Mouse (Mus musculus) thymus, adult 18-20 months (tissue): ENCODE measurements around the gene Tspan33.
A peak's percentile ranks its signal among the peaks of the same experiment; 100 is the strongest.
"Not testable (repeated sequence)": the region's sequence is repeated elsewhere in the genome, so short reads cannot be mapped to it uniquely, and the experiment has no call there.

ENCODE experiments used
- DNase-seq, 2 experiments: peaks; one replicate each; pipeline ENCODE4 v3.0.0; 2022; ENCODE audit warnings: mixed read lengths in 2 of 2

Gene Tspan33

GRCm38 (mm10) chr6:29693953-29694352 is at the start of gene Tspan33:
TSS of gene Tspan33 (plus strand) at chr6:29694222.
- peak; percentile 76 to 77 for DNase-seq

- peak; percentile 44 to 59 for DNase-seq
Measured at GRCm38 (mm10) chr6:29649494-29650169, 44.4 kb upstream of the Tspan33 start.

GRCm38 (mm10) chr6:29650170-29650549 is 43.9 kb upstream of the Tspan33 start:
- no peak for DNase-seq

GRCm38 (mm10) chr6:29653271-29653670 is 40.8 kb upstream of the Tspan33 start:
- no peak for DNase-seq

GRCm38 (mm10) chr6:29658626-29659475 is 35.2 kb upstream of the Tspan33 start:
- DNase-seq: no peak

- DNase-seq: no peak
Measured at GRCm38 (mm10) chr6:29659964-29660363, 34.1 kb upstream of the Tspan33 start.

- DNase-seq: no peak
Measured at GRCm38 (mm10) chr6:29660662-29661307, 33.2 kb upstream of the Tspan33 start.

GRCm38 (mm10) chr6:29667266-29667665 is 26.8 kb upstream of the Tspan33 start:
- DNase-seq: no peak

GRCm38 (mm10) chr6:29671741-29672140 is 22.3 kb upstream of the Tspan33 start:
- DNase-seq: no peak

GRCm38 (mm10) chr6:29672563-29673411 is 21.2 kb upstream of the Tspan33 start:
- DNase-seq: no peak

- no peak for DNase-seq
Measured at GRCm38 (mm10) chr6:29673739-29674138, 20.3 kb upstream of the Tspan33 start.

- not testable (repeated sequence) for DNase-seq
Measured at GRCm38 (mm10) chr6:29679947-29680550, 14.0 kb upstream of the Tspan33 start.

- no peak for DNase-seq
Measured at GRCm38 (mm10) chr6:29681853-29682252, 12.2 kb upstream of the Tspan33 start.

- no peak for DNase-seq
Measured at GRCm38 (mm10) chr6:29684686-29685085, 9.3 kb upstream of the Tspan33 start.

GRCm38 (mm10) chr6:29685952-29686351 is 8.1 kb upstream of the Tspan33 start:
- no peak for DNase-seq

- no peak for DNase-seq
Measured at GRCm38 (mm10) chr6:29689458-29689857, 4.6 kb upstream of the Tspan33 start.

- no peak for DNase-seq
Measured at GRCm38 (mm10) chr6:29694375-29695289, 610 bp downstream of the Tspan33 start.

GRCm38 (mm10) chr6:29695290-29695674 is 1.3 kb downstream of the Tspan33 start:
- DNase-seq: no peak

GRCm38 (mm10) chr6:29695975-29696374 is 2.0 kb downstream of the Tspan33 start:
- DNase-seq: no peak

GRCm38 (mm10) chr6:29697139-29697538 is 3.1 kb downstream of the Tspan33 start:
- no peak for DNase-seq

GRCm38 (mm10) chr6:29697548-29697947 is 3.5 kb downstream of the Tspan33 start:
- no peak for DNase-seq
